Mouse (Mus musculus): ENCODE data around the gene Abcf3.

The Abcf3 gene

GRCm38 (mm10) chr16:20540438-20540837, 7.9 kb upstream of the Abcf3 start:
- DNase-seq (ENCODE audit: low read depth, low spot score), result no peak

- DNase-seq (ENCODE audit: low read depth, low spot score), result no peak
Observed at GRCm38 (mm10) chr16:20545696-20546095, 2.7 kb upstream of the Abcf3 start.

- DNase-seq (ENCODE audit: low read depth, low spot score), result no peak
Observed at GRCm38 (mm10) chr16:20547423-20547822, 954 bp upstream of the Abcf3 start.

GRCm38 (mm10) chr16:20549161-20549560, 784 bp downstream of the Abcf3 start:
- DNase-seq (ENCODE audit: low read depth, low spot score), result no peak

- DNase-seq (ENCODE audit: low read depth, low spot score), result no peak
Observed at GRCm38 (mm10) chr16:20551691-20552090, 3.3 kb downstream of the Abcf3 start.

- no peak for DNase-seq (ENCODE audit: low read depth, low spot score)
Observed at GRCm38 (mm10) chr16:20552594-20552993, 4.2 kb downstream of the Abcf3 start.

GRCm38 (mm10) chr16:20555000-20555399, 6.6 kb downstream of the Abcf3 start:
- no peak for DNase-seq (ENCODE audit: low read depth, low spot score)

GRCm38 (mm10) chr16:20557381-20557780, 9.0 kb downstream of the Abcf3 start:
- no peak for DNase-seq (ENCODE audit: low read depth, low spot score)

GRCm38 (mm10) chr16:20565075-20565474, 16.7 kb downstream of the Abcf3 start:
- no peak for DNase-seq (ENCODE audit: low read depth, low spot score)

- DNase-seq (ENCODE audit: low read depth, low spot score), result no peak
Observed at GRCm38 (mm10) chr16:20589366-20589938, 41.1 kb downstream of the Abcf3 start, which contains the start of gene Vwa5b2. Gene Vwa5b2 (plus strand): TSS chr16:20589471.

- DNase-seq (ENCODE audit: low read depth, low spot score), result no peak
Observed at GRCm38 (mm10) chr16:20589939-20590679, 41.7 kb downstream of the Abcf3 start.

- no peak for DNase-seq (ENCODE audit: low read depth, low spot score)
Observed at GRCm38 (mm10) chr16:20590680-20591038, 42.3 kb downstream of the Abcf3 start.

GRCm38 (mm10) chr16:20591076-20591705, 42.8 kb downstream of the Abcf3 start:
- no peak for DNase-seq (ENCODE audit: low read depth, low spot score)

- no peak for DNase-seq (ENCODE audit: low read depth, low spot score)
Observed at GRCm38 (mm10) chr16:20595060-20595673, 46.8 kb downstream of the Abcf3 start.

- no peak for DNase-seq (ENCODE audit: low read depth, low spot score)
Observed at GRCm38 (mm10) chr16:20595737-20596136, 47.4 kb downstream of the Abcf3 start.

- DNase-seq (ENCODE audit: low read depth, low spot score), result no peak
Observed at GRCm38 (mm10) chr16:20596687-20597441, 48.5 kb downstream of the Abcf3 start.

- no peak for DNase-seq (ENCODE audit: low read depth, low spot score)
Observed at GRCm38 (mm10) chr16:20600511-20600910, 52.1 kb downstream of the Abcf3 start.

- no peak for DNase-seq (ENCODE audit: low read depth, low spot score)
Observed at GRCm38 (mm10) chr16:20604705-20605104, 56.3 kb downstream of the Abcf3 start.

GRCm38 (mm10) chr16:20610501-20611356, 62.4 kb downstream of the Abcf3 start:
- no peak for DNase-seq (ENCODE audit: low read depth, low spot score)
